Mouse (Mus musculus): ENCODE data around the gene Gm10306.

Gene Gm10306

GRCm38 (mm10) chr4:94605591-94605990 is 49.2 kb downstream of the Gm10306 start:
- no peak for DNase-seq (ENCODE audit: low read depth, low spot score)

Measured in telencephalon, adult 2 months (tissue).